ENCODE assay signal across 24 mouse cellular contexts in the genomic region with DNA sequence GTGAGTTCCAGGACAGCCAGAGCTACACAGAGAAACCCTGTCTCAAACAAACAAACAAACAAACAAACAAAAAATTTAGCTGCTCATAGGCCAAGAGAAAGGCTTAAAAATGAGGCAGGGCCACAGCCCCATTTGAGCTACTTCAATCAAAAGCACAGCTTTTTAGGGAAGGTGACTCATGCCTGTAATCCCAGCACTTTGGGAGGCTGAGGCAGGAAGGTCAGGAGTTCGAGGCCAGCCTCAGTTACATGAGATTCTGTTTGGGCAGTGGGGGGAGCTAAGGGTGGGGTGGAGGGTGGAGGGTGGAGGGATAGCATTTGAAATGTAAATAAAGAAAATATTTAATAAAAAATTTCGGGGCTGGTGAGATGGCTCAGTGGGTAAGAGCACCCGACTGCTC. TPM values are rescaled to one million over a fixed set of nuclear protein-coding genes. Genes with fewer than 3 reads are reported as not detected.
DNase-seq lines count a peak whose midpoint lies in the region; ATAC-seq and TF ChIP-seq lines count a peak whose summit lies in the region.
"Had no signal": no experiment of that assay in that cellular context is flagged by ENCODE, and none has a peak within 500 bp of the region (broad histone marks: within the 10 kb centered on the region; RNA-seq: fewer than 3 reads in every experiment).

No protein-coding gene starts in this region.

- H3K9me3 ChIP-seq in liver, embryonic 14.5 days (ENCODE audit: control insufficient read depth, low read length), result no peaks in the 10 kb centered on the region
- H3K9me3 ChIP-seq in liver, postnatal 0 days (ENCODE audit: low read length), result no peaks in the 10 kb centered on the region
- no peaks in the 10 kb centered on the region for H3K9me3 ChIP-seq in heart, embryonic 12.5 days (replicated peaks)
- H3K9me3 ChIP-seq: G1E; hindbrain, embryonic 12.5 days; liver, embryonic 15.5 days had no signal

- DNase-seq in liver, embryonic 14.5 days (ENCODE audit: low read depth in 3 of 3, low spot score in 3 of 3), result peak; percentile 43 to 75 (median 45)
- DNase-seq in liver, postnatal 0 days, result no peak
- DNase-seq in retina, postnatal 1 day, result peak; percentile 24
- DNase-seq in T-cell, adult 2 months (ENCODE audit: low spot score), result no peak
- DNase-seq: cerebellum, adult 11-12 months; cerebellum, postnatal 25 days; gastrocnemius, postnatal 14 days; kidney, adult 18-20 months; layer of hippocampus, postnatal 36 days; right cerebral cortex, postnatal 14 days; thymus, postnatal 14 days had no signal

- H3K4me3 ChIP-seq in liver, embryonic 14.5 days (ENCODE audit: insufficient read depth in 1 of 2, low read depth in 2 of 2, low read length in 2 of 2), result no peak overlapping the region
- H3K4me3 ChIP-seq in liver, postnatal 0 days (ENCODE audit: low read depth, low read length), result no peak overlapping the region
- no peak overlapping the region for H3K4me3 ChIP-seq in heart, embryonic 12.5 days
- H3K4me3 ChIP-seq: erythroblast, embryonic 14.5 days; hindbrain, embryonic 12.5 days; liver, embryonic 15.5 days; megakaryocyte, embryonic 14.5 days had no signal

- no peak for TF ChIP-seq EP300 in liver, embryonic 14.5 days (IDR thresholded peaks at IDR 0.05; ENCODE audit: low read depth)
- no peak for TF ChIP-seq EP300 in liver, postnatal 0 days (IDR thresholded peaks at IDR 0.05; ENCODE audit: low read depth)

- WGBS in liver, embryonic 14.5 days (ENCODE audit: insufficient replicate concordance), result 69% methylated on average over 3 of the region's 3 CpGs
- 85% methylated on average over 3 of the region's 3 CpGs for WGBS in liver, postnatal 0 days (ENCODE audit: insufficient replicate concordance)
- WGBS in heart, embryonic 12.5 days, result 90% methylated on average over 3 of the region's 3 CpGs

- H3K27me3 ChIP-seq in liver, embryonic 14.5 days (ENCODE audit: control insufficient read depth, insufficient read depth, low read length), result no peaks in the 10 kb centered on the region
- H3K27me3 ChIP-seq in liver, postnatal 0 days (ENCODE audit: insufficient read depth, low read length), result no peaks in the 10 kb centered on the region
- H3K27me3 ChIP-seq in heart, embryonic 12.5 days (replicated peaks), result no peaks in the 10 kb centered on the region
- H3K27me3 ChIP-seq: liver, embryonic 15.5 days had no signal

- H3K4me1 ChIP-seq in liver, embryonic 14.5 days (replicated peaks; ENCODE audit: control insufficient read depth in 2 of 2, insufficient read depth in 2 of 2, low read length in 1 of 2), result peaks cover 3% of the 10 kb centered on the region in 2 experiments; a peak in 2 of 4 replicates
- H3K4me1 ChIP-seq in liver, postnatal 0 days (ENCODE audit: insufficient read depth), result peaks cover 16% of the 10 kb centered on the region
- H3K4me1 ChIP-seq in heart, embryonic 12.5 days (replicated peaks), result peaks cover 30% of the 10 kb centered on the region

- no peak for ATAC-seq in liver, embryonic 14.5 days (ENCODE audit: insufficient read depth)
- no peak for ATAC-seq in liver, postnatal 0 days
- peak; percentile 34 for ATAC-seq in activated CD4-positive, CD25-positive, alpha-beta regulatory T cell, adult 4 months
- ATAC-seq in common myeloid progenitor, adult 5-6 weeks (replicated peaks; ENCODE audit: low read depth, poor library complexity, severe bottlenecking), result peak; percentile 60
- no peak for ATAC-seq in monocyte, adult 5-6 weeks (replicated peaks; ENCODE audit: insufficient number of reproducible peaks, low FRiP score, low TSS enrichment, poor library complexity, severe bottlenecking)
- no peak for ATAC-seq in heart, embryonic 12.5 days (ENCODE audit: insufficient number of reproducible peaks, low FRiP score)
- ATAC-seq: forebrain, embryonic 14.5 days; lung, postnatal 0 days had no signal

- no peaks in the 10 kb centered on the region for H3K36me3 ChIP-seq in liver, embryonic 14.5 days (replicated peaks; ENCODE audit: control insufficient read depth, insufficient read depth, low read depth)
- H3K36me3 ChIP-seq in liver, postnatal 0 days (replicated peaks; ENCODE audit: insufficient read depth, low read length), result no peaks in the 10 kb centered on the region; the same call in 1 of the 2 replicates
- H3K36me3 ChIP-seq in heart, embryonic 12.5 days, result 0 out of 2 replicates have a peak, but pooled peaks cover 4% of the 10 kb centered on the region
- H3K36me3 ChIP-seq: G1E; hindbrain, embryonic 12.5 days; liver, embryonic 15.5 days had no signal

- H3K4me2 ChIP-seq in liver, embryonic 14.5 days (ENCODE audit: low read depth), result no peak overlapping the region
- no peak overlapping the region for H3K4me2 ChIP-seq in liver, postnatal 0 days (ENCODE audit: low read depth, low read length)
- H3K4me2 ChIP-seq in heart, embryonic 12.5 days, result no peak overlapping the region
- H3K4me2 ChIP-seq: hindbrain, embryonic 12.5 days; liver, embryonic 15.5 days had no signal

- TF ChIP-seq CTCF in liver, embryonic 14.5 days (IDR thresholded peaks at IDR 0.05; ENCODE audit: low read depth), result no peak
- TF ChIP-seq CTCF in liver, postnatal 0 days (IDR thresholded peaks at IDR 0.05; ENCODE audit: low read depth), result no peak

- no peak overlapping the region for H3K27ac ChIP-seq in liver, embryonic 14.5 days
- no peak overlapping the region for H3K27ac ChIP-seq in liver, postnatal 0 days (ENCODE audit: low read depth)
- no peak overlapping the region for H3K27ac ChIP-seq in heart, embryonic 12.5 days (ENCODE audit: poor library complexity, severe bottlenecking)
- H3K27ac ChIP-seq: hindbrain, embryonic 12.5 days; kidney, postnatal 0 days; liver, embryonic 15.5 days; stomach, postnatal 0 days had no signal

- H3K9ac ChIP-seq in liver, embryonic 14.5 days (replicated peaks), result no peak overlapping the region
- H3K9ac ChIP-seq in liver, postnatal 0 days (replicated peaks), result no peak overlapping the region
- no peak overlapping the region for H3K9ac ChIP-seq in heart, embryonic 12.5 days
- H3K9ac ChIP-seq: hindbrain, embryonic 12.5 days; liver, embryonic 15.5 days had no signal

RNA-seq across cellular contexts. Expression of gene Acacb, which starts 26.6 kb away (rescaled TPM):
- polyA plus RNA-seq in liver, embryonic 14.5 days (2012; rRNA removed), result 0.22 and 0.29 TPM in 2 replicates
- 0.20 and 0.44 TPM in 2 replicates for polyA plus RNA-seq in liver, embryonic 14.5 days (2014; fragmentation: Nextera tagmentation; extraction: Ambion mirVana)
- polyA plus RNA-seq in liver, postnatal 0 days (2015; fragmentation: Nextera tagmentation; extraction: Ambion mirVana), result 1.0 and 1.2 TPM in 2 replicates
- polyA plus RNA-seq in activated CD4-positive, CD25-positive, alpha-beta regulatory T cell, adult 4 months (2017; shearing (Covaris generic)), result 1 to 10 TPM in 1 of 2 experiments, under 1 TPM in 1; 0.95 to 3.1 TPM
- total RNA-seq in common myeloid progenitor, adult 5-6 weeks (2017), result 0.49 and 0.87 TPM in 2 replicates
- total RNA-seq in monocyte, adult 5-6 weeks (2017), result 0.10 to 0.21 TPM (median 0.19 TPM) in 3 replicates
- polyA plus RNA-seq in heart, embryonic 12.5 days (2016; fragmentation: Nextera tagmentation; extraction: Ambion mirVana), result 16.1 and 16.9 TPM in 2 replicates

RNA-seq across cellular contexts. Expression of gene Ung, which starts 42.8 kb away (rescaled TPM):
- polyA plus RNA-seq in liver, embryonic 14.5 days (2012; rRNA removed), result 13.1 and 13.3 TPM in 2 replicates
- polyA plus RNA-seq in liver, embryonic 14.5 days (2014; fragmentation: Nextera tagmentation; extraction: Ambion mirVana), result 11.0 and 11.4 TPM in 2 replicates
- polyA plus RNA-seq in liver, postnatal 0 days (2015; fragmentation: Nextera tagmentation; extraction: Ambion mirVana), result 11.8 TPM in 2 replicates
- 1 to 10 TPM; 6.5 to 9.0 TPM for polyA plus RNA-seq in activated CD4-positive, CD25-positive, alpha-beta regulatory T cell, adult 4 months (2017; shearing (Covaris generic))
- 27.6 and 35.1 TPM in 2 replicates for total RNA-seq in common myeloid progenitor, adult 5-6 weeks (2017)
- total RNA-seq in monocyte, adult 5-6 weeks (2017), result 1.9 to 4.0 TPM (median 2.7 TPM) in 3 replicates
- polyA plus RNA-seq in heart, embryonic 12.5 days (2016; fragmentation: Nextera tagmentation; extraction: Ambion mirVana), result 60.6 and 60.7 TPM in 2 replicates

RNA-seq across cellular contexts. Expression of gene Alkbh2, which starts 44.9 kb away (rescaled TPM):
- 3.3 and 3.9 TPM in 2 replicates for polyA plus RNA-seq in liver, embryonic 14.5 days (2012; rRNA removed)
- 4.5 and 5.7 TPM in 2 replicates for polyA plus RNA-seq in liver, embryonic 14.5 days (2014; fragmentation: Nextera tagmentation; extraction: Ambion mirVana)
- polyA plus RNA-seq in liver, postnatal 0 days (2015; fragmentation: Nextera tagmentation; extraction: Ambion mirVana), result 4.5 and 5.7 TPM in 2 replicates
- 1 to 10 TPM; 2.8 to 5.1 TPM for polyA plus RNA-seq in activated CD4-positive, CD25-positive, alpha-beta regulatory T cell, adult 4 months (2017; shearing (Covaris generic))
- 3.6 and 11.5 TPM in 2 replicates for total RNA-seq in common myeloid progenitor, adult 5-6 weeks (2017)
- 1.6 to 12.8 TPM (median 8.9 TPM) in 3 replicates for total RNA-seq in monocyte, adult 5-6 weeks (2017)
- polyA plus RNA-seq in heart, embryonic 12.5 days (2016; fragmentation: Nextera tagmentation; extraction: Ambion mirVana), result 8.7 and 11.0 TPM in 2 replicates

Comparison
In these comparisons a context has a peak if more than half of its experiments do, and no peak if none do; other contexts are left out.
1. DNase-seq: peak in liver, embryonic 14.5 days (3 of 3) and retina, postnatal 1 day (single experiment); none in liver, postnatal 0 days (single experiment) and T-cell, adult 2 months (single experiment).
2. ATAC-seq: peak in activated CD4-positive, CD25-positive, alpha-beta regulatory T cell, adult 4 months (single experiment) and common myeloid progenitor, adult 5-6 weeks (single experiment); none in liver, embryonic 14.5 days (single experiment), liver, postnatal 0 days (single experiment), monocyte, adult 5-6 weeks (single experiment) and heart, embryonic 12.5 days (single experiment).